Mouse (Mus musculus): ENCODE measurements around the gene Usp4. TPM values are rescaled to one million over a fixed set of nuclear protein-coding genes. Genes with fewer than 3 reads are reported as not detected.

Usp4 gene
- polyA plus RNA-seq, 1 experiment from 2014 or later = 138 TPM

GRCm38 (mm10) chr9:108436182-108436581, 88.5 kb downstream of the Usp4 start, which contains the start of gene BC048562:
Gene BC048562, plus strand, starts transcription at chr9:108436482.
- no peak for ATAC-seq (replicated peaks)
- Histone ChIP-seq H3K9ac (replicated peaks) (no peak within 1 kb of the TSS), H3K27me3 (no peaks in the 10 kb centered on the region), H3K4me2 (replicated peaks) (no peak within 1 kb of the TSS), H3K4me1 (peaks cover 24% of the 10 kb centered on the region), H3K27ac (replicated peaks) (no peak within 1 kb of the TSS), H3K9me3 (no peaks in the 10 kb centered on the region), H3K36me3 (no peaks in the 10 kb centered on the region), H3K4me3 (no peak within 1 kb of the TSS)
- WGBS = 54% methylated on average over 3 of the region's 3 CpGs

GRCm38 (mm10) chr9:108439176-108439575, 91.5 kb downstream of the Usp4 start:
- WGBS = 68% methylated on average over 6 of the region's 6 CpGs
- H3K4me2 ChIP-seq (replicated peaks) = no peak overlapping the region
- no peaks in the 10 kb centered on the region for H3K36me3 ChIP-seq
- peaks cover 21% of the 10 kb centered on the region for H3K4me1 ChIP-seq
- 0 out of 2 replicates have a peak, but pooled peaks have one; percentile 38 for ATAC-seq (replicated peaks)
- no peaks in the 10 kb centered on the region for H3K27me3 ChIP-seq
- H3K9ac ChIP-seq (replicated peaks) = no peak overlapping the region
- peak overlapping the region; percentile 43; the same call in 1 of the 2 replicates for H3K27ac ChIP-seq (replicated peaks)
- no peaks in the 10 kb centered on the region for H3K9me3 ChIP-seq
- H3K4me3 ChIP-seq = no peak overlapping the region

GRCm38 (mm10) chr9:108440485-108440884, 92.8 kb downstream of the Usp4 start:
- Histone ChIP-seq H3K9me3 (no peaks in the 10 kb centered on the region), H3K27me3 (no peaks in the 10 kb centered on the region), H3K4me2 (replicated peaks) (no peak overlapping the region), H3K4me3 (no peak overlapping the region), H3K36me3 (no peaks in the 10 kb centered on the region), H3K4me1 (peaks cover 21% of the 10 kb centered on the region), H3K9ac (replicated peaks) (no peak overlapping the region), H3K27ac (replicated peaks) (peak overlapping the region; percentile 60)
- 72% methylated on average over 5 of the region's 5 CpGs for WGBS
- ATAC-seq (replicated peaks) = no peak

GRCm38 (mm10) chr9:108441236-108441919, 93.7 kb downstream of the Usp4 start:
- Histone ChIP-seq H3K27ac (replicated peaks) (peak overlapping the region; percentile 60), H3K9ac (replicated peaks) (no peak overlapping the region), H3K4me1 (peaks cover 21% of the 10 kb centered on the region), H3K27me3 (no peaks in the 10 kb centered on the region), H3K4me3 (no peak overlapping the region), H3K9me3 (no peaks in the 10 kb centered on the region), H3K36me3 (no peaks in the 10 kb centered on the region), H3K4me2 (replicated peaks) (no peak overlapping the region)
- WGBS = 69% methylated on average over 11 of the region's 11 CpGs
- peak; percentile 80 for ATAC-seq (replicated peaks)

Other genes starting within 250 kb of the Usp4 start
- 7.3 and 7.9 TPM in 2 replicates for gene Bsn, start 157.5 kb upstream of the Usp4 start, polyA plus RNA-seq (2015; fragmentation: Nextera tagmentation; extraction: Ambion mirVana)
- gene Dag1, start 83.9 kb upstream of the Usp4 start, polyA plus RNA-seq (2015; fragmentation: Nextera tagmentation; extraction: Ambion mirVana) = 53.5 and 53.6 TPM in 2 replicates
- 120 and 133 TPM in 2 replicates for gene Nicn1, start 57.4 kb upstream of the Usp4 start, polyA plus RNA-seq (2015; fragmentation: Nextera tagmentation; extraction: Ambion mirVana)
- gene Amt, start 51.0 kb upstream of the Usp4 start, polyA plus RNA-seq (2015; fragmentation: Nextera tagmentation; extraction: Ambion mirVana) = 23.8 and 24.5 TPM in 2 replicates
- gene Rhoa, start 41.7 kb upstream of the Usp4 start, polyA plus RNA-seq (2015; fragmentation: Nextera tagmentation; extraction: Ambion mirVana) = 296 and 306 TPM in 2 replicates
- 35.2 and 36.6 TPM in 2 replicates for gene Tcta, start 41.7 kb upstream of the Usp4 start, polyA plus RNA-seq (2015; fragmentation: Nextera tagmentation; extraction: Ambion mirVana)
- 383 and 395 TPM in 2 replicates for gene Gpx1, start 8.9 kb upstream of the Usp4 start, polyA plus RNA-seq (2015; fragmentation: Nextera tagmentation; extraction: Ambion mirVana)
- gene 1700102P08Rik, start 45.0 kb downstream of the Usp4 start, polyA plus RNA-seq (2015; fragmentation: Nextera tagmentation; extraction: Ambion mirVana) = 1.6 and 2.4 TPM in 2 replicates
- gene Ccdc36, start 80.6 kb downstream of the Usp4 start, polyA plus RNA-seq (2015; fragmentation: Nextera tagmentation; extraction: Ambion mirVana) = 0.93 and 1.0 TPM in 2 replicates
- not detected in 2 replicates for gene BC048562, start 88.6 kb downstream of the Usp4 start, polyA plus RNA-seq (2015; fragmentation: Nextera tagmentation; extraction: Ambion mirVana)
- 60.9 and 61.6 TPM in 2 replicates for gene Ccdc71, start 112.7 kb downstream of the Usp4 start, polyA plus RNA-seq (2015; fragmentation: Nextera tagmentation; extraction: Ambion mirVana)
- gene Klhdc8b, start 113.7 kb downstream of the Usp4 start, polyA plus RNA-seq (2015; fragmentation: Nextera tagmentation; extraction: Ambion mirVana) = 55.7 and 62.2 TPM in 2 replicates
- gene Lamb2, start 131.9 kb downstream of the Usp4 start, polyA plus RNA-seq (2015; fragmentation: Nextera tagmentation; extraction: Ambion mirVana) = 15.7 and 18.8 TPM in 2 replicates
- 90.1 and 95.4 TPM in 2 replicates for gene Usp19, start 142.7 kb downstream of the Usp4 start, polyA plus RNA-seq (2015; fragmentation: Nextera tagmentation; extraction: Ambion mirVana)
- gene Qars, start 159.9 kb downstream of the Usp4 start, polyA plus RNA-seq (2015; fragmentation: Nextera tagmentation; extraction: Ambion mirVana) = 70.1 and 72.6 TPM in 2 replicates
- gene Qrich1, start 169.0 kb downstream of the Usp4 start, polyA plus RNA-seq (2015; fragmentation: Nextera tagmentation; extraction: Ambion mirVana) = 146 and 148 TPM in 2 replicates
- gene Impdh2, start 212.4 kb downstream of the Usp4 start, polyA plus RNA-seq (2015; fragmentation: Nextera tagmentation; extraction: Ambion mirVana) = 117 and 125 TPM in 2 replicates
- gene Ndufaf3, start 219.6 kb downstream of the Usp4 start, polyA plus RNA-seq (2015; fragmentation: Nextera tagmentation; extraction: Ambion mirVana) = 68.7 and 81.0 TPM in 2 replicates
- 253 and 263 TPM in 2 replicates for gene Dalrd3, start 222.0 kb downstream of the Usp4 start, polyA plus RNA-seq (2015; fragmentation: Nextera tagmentation; extraction: Ambion mirVana)
- 219 and 235 TPM in 2 replicates for gene Wdr6, start 230.9 kb downstream of the Usp4 start, polyA plus RNA-seq (2015; fragmentation: Nextera tagmentation; extraction: Ambion mirVana)
- 19.2 and 23.1 TPM in 2 replicates for gene P4htm, start 249.8 kb downstream of the Usp4 start, polyA plus RNA-seq (2015; fragmentation: Nextera tagmentation; extraction: Ambion mirVana)

All from forebrain, embryonic 15.5 days (tissue).